Mouse (Mus musculus) forebrain, embryonic 11.5 days (tissue): ENCODE data around the gene Zfp658. TPM values are rescaled to one million over a fixed set of nuclear protein-coding genes. Genes with fewer than 3 reads are reported as not detected.

Experiments used
- ATAC-seq: fragments of 200-750 bp; cut with Nextera tagmentation; replicated peaks from 2 replicates; pipeline ENCODE4 v1.8.0; 2017; ENCODE audit warnings: moderate TSS enrichment; ENCODE audit not compliant: low FRiP score
- DNase-seq: peaks from one replicate; pipeline ENCODE4 v3.0.0-alpha.2; 2017; ENCODE audit warnings: low spot score
- H3K27ac ChIP-seq: fragments of 300-500 bp; sonication (generic); 2 replicates; pipeline ENCODE4 v1.5.1; 2014; ENCODE audit warnings: low read depth, low read length
- H3K27me3 ChIP-seq: fragments of 300-500 bp; sonication (generic); 2 replicates; pipeline ENCODE4 v1.6.1; 2014; ENCODE audit warnings: mild to moderate bottlenecking, low read length, mixed read lengths; ENCODE audit not compliant: control insufficient read depth, insufficient read depth
- H3K36me3 ChIP-seq: fragments of 300-500 bp; sonication (generic); 2 replicates; pipeline ENCODE4 v1.6.1; 2014; ENCODE audit warnings: mild to moderate bottlenecking, low read length, moderate library complexity, mixed read lengths; ENCODE audit not compliant: control insufficient read depth, insufficient read depth
- H3K4me1 ChIP-seq: fragments of 300-500 bp; sonication (generic); replicated peaks from 2 replicates; pipeline ENCODE4 v1.6.1; 2014; ENCODE audit warnings: low read length, mixed read lengths; ENCODE audit not compliant: control insufficient read depth, insufficient read depth
- H3K4me2 ChIP-seq: fragments of 300-500 bp; sonication (generic); 2 replicates; pipeline ENCODE4 v1.6.1; 2014; ENCODE audit warnings: low read depth, mild to moderate bottlenecking, low read length, moderate library complexity, mixed read lengths; ENCODE audit not compliant: severe bottlenecking
- H3K4me3 ChIP-seq: fragments of 300-500 bp; sonication (generic); 2 replicates; pipeline ENCODE4 v1.5.1; 2014; ENCODE audit warnings: low read depth, low read length
- H3K9ac ChIP-seq: fragments of 300-500 bp; sonication (generic); 2 replicates; pipeline ENCODE4 v1.6.1; 2014; ENCODE audit warnings: low read length
- H3K9me3 ChIP-seq: fragments of 300-500 bp; sonication (generic); 2 replicates; pipeline ENCODE4 v1.6.1; 2016; ENCODE audit warnings: low read length, mixed read lengths; ENCODE audit not compliant: control insufficient read depth
- WGBS: fragments of 180-500 bp; shearing (Covaris S2); extraction: QIAGEN DNeasy Blood & Tissue Kit; methylation state at CpG from one replicate; pipeline ENCODE4 v1.1.7; 2014; 5-methylcytosine and 5-hydroxymethylcytosine counted together
- polyA plus RNA-seq: library from polyadenylated mRNA; unstranded; fragments of >200 nt; fragmentation: Nextera tagmentation; extraction: Ambion mirVana; gene quantifications from 2 replicates; pipeline ENCODE4 v1.2.1, GENCODE M21; 2014

Zfp658 gene
- polyA plus RNA-seq, 1 experiment from 2014 or later, result 6.8 TPM

GRCm38 (mm10) chr7:43562651-43563070 lies 605 bp downstream of the Zfp658 start:
- Histone ChIP-seq H3K9ac (peak overlapping the region; percentile 79), H3K4me3 (peak overlapping the region; percentile 69), H3K36me3 (no peaks in the 10 kb centered on the region; the same call in 1 of the 2 replicates), H3K27me3 (no peaks in the 10 kb centered on the region), H3K9me3 (no peaks in the 10 kb centered on the region), H3K27ac (peak overlapping the region; percentile 81), H3K4me2 (peak overlapping the region; percentile 56), H3K4me1 (peaks cover 5% of the 10 kb centered on the region)
- DNase-seq (peak; percentile 54), ATAC-seq (peak; percentile 19; the same call in 1 of the 2 replicates)
- WGBS, result 0% methylated on average over 10 of the region's 10 CpGs

GRCm38 (mm10) chr7:43563300-43563699 lies 1.2 kb downstream of the Zfp658 start:
- 57% methylated on average over 6 of the region's 6 CpGs for WGBS

DNA sequence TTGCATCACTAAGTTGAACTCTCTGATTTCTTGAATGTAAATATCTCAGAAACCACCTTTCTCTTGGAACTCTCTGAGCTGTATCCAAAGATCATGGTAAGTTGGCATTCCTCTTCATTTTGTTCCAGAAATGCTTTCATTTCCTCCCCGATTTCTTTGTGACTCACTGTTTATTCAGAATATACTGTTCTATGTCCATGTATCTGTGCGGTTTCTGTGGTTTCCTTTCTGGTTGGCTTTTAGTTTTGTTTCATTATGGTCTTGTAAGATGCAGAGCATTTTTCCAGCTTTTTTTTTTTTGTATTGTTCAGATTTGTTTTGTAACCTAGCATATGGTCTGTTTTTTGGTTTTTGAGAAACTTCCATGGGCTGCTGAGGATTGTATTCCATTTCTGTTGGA lies 9.2 kb downstream of the Zfp658 start:
- H3K27ac ChIP-seq, result no peak overlapping the region
- DNase-seq (no peak), ATAC-seq (no peak)
- H3K4me2 ChIP-seq, result no peak overlapping the region
- peaks cover 12% of the 10 kb centered on the region for H3K36me3 ChIP-seq
- H3K9ac ChIP-seq, result no peak overlapping the region
- H3K4me3 ChIP-seq, result no peak overlapping the region
- no peaks in the 10 kb centered on the region for H3K9me3 ChIP-seq
- no peaks in the 10 kb centered on the region for H3K4me1 ChIP-seq
- H3K27me3 ChIP-seq, result no peaks in the 10 kb centered on the region
- 94% methylated on average over 2 of the region's 2 CpGs for WGBS

More at GRCm38 (mm10) chr7:43563300-43563699, 1.2 kb downstream of the Zfp658 start:
- Histone ChIP-seq H3K9me3 (no peaks in the 10 kb centered on the region), H3K27me3 (no peaks in the 10 kb centered on the region), H3K4me3 (peak overlapping the region; percentile 69), H3K36me3 (peaks cover 4% of the 10 kb centered on the region; the same call in 1 of the 2 replicates), H3K27ac (no peak overlapping the region), H3K9ac (peak overlapping the region; percentile 79), H3K4me1 (peaks cover 5% of the 10 kb centered on the region), H3K4me2 (peak overlapping the region; percentile 56)
- ATAC-seq (no peak), DNase-seq (no peak)

- ATAC-seq (peak; percentile 95), DNase-seq (peak; percentile 93)
- H3K27ac ChIP-seq, result peak within 1 kb of the TSS; percentile 58; the same call in 1 of the 2 replicates
- peak within 1 kb of the TSS; percentile 66 for H3K4me2 ChIP-seq
- H3K4me3 ChIP-seq, result peak within 1 kb of the TSS; percentile 65
- H3K9me3 ChIP-seq, result no peaks in the 10 kb centered on the region
- H3K27me3 ChIP-seq, result no peaks in the 10 kb centered on the region
- under 1% methylated on average over 37 of the region's 37 CpGs for WGBS
- peaks cover 1% of the 10 kb centered on the region; the same call in 1 of the 2 replicates for H3K36me3 ChIP-seq
- peak within 1 kb of the TSS; percentile 70 for H3K9ac ChIP-seq
- peaks cover 3% of the 10 kb centered on the region; the same call in 1 of the 2 replicates for H3K4me1 ChIP-seq
Measured at GRCm38 (mm10) chr7:43579440-43580171, 17.6 kb downstream of the Zfp658 start, which contains the start of gene Zfp719. Zfp719 (plus strand) TSS chr7:43579610.

GRCm38 (mm10) chr7:43580526-43580925 lies 18.5 kb downstream of the Zfp658 start:
- WGBS, result 66% methylated on average over 5 of the region's 5 CpGs
- H3K4me2 ChIP-seq, result peak overlapping the region; percentile 66
- ATAC-seq, result no peak
- H3K27me3 ChIP-seq, result no peaks in the 10 kb centered on the region
- H3K9me3 ChIP-seq, result no peaks in the 10 kb centered on the region
- no peaks in the 10 kb centered on the region; the same call in 1 of the 2 replicates for H3K36me3 ChIP-seq
- H3K27ac ChIP-seq, result no peak overlapping the region
- H3K9ac ChIP-seq, result peak overlapping the region; percentile 70
- peak overlapping the region; percentile 65 for H3K4me3 ChIP-seq
- no peak for DNase-seq
- peaks cover 3% of the 10 kb centered on the region; the same call in 1 of the 2 replicates for H3K4me1 ChIP-seq

- ATAC-seq (no peak), DNase-seq (no peak)
- Histone ChIP-seq H3K36me3 (peaks cover 9% of the 10 kb centered on the region; the same call in 1 of the 2 replicates), H3K27ac (no peak overlapping the region), H3K27me3 (no peaks in the 10 kb centered on the region), H3K9me3 (no peaks in the 10 kb centered on the region), H3K4me2 (no peak overlapping the region), H3K4me1 (peaks cover 3% of the 10 kb centered on the region; the same call in 1 of the 2 replicates), H3K9ac (no peak overlapping the region), H3K4me3 (no peak overlapping the region)
- 89% methylated on average over 5 of the region's 5 CpGs for WGBS
Measured at GRCm38 (mm10) chr7:43584790-43585189, 22.7 kb downstream of the Zfp658 start.

- H3K4me3 ChIP-seq, result no peak overlapping the region
- DNase-seq, result peak; percentile 26
- H3K36me3 ChIP-seq, result no peaks in the 10 kb centered on the region
- H3K27ac ChIP-seq, result no peak overlapping the region
- no peaks in the 10 kb centered on the region for H3K9me3 ChIP-seq
- 0 out of 2 replicates have a peak, but pooled peaks have one; percentile 36 for ATAC-seq
- peaks cover 5% of the 10 kb centered on the region; the same call in 1 of the 2 replicates for H3K4me1 ChIP-seq
- no peak overlapping the region for H3K9ac ChIP-seq
- H3K27me3 ChIP-seq, result no peaks in the 10 kb centered on the region
- 27% methylated on average over 5 of the region's 5 CpGs for WGBS
- no peak overlapping the region for H3K4me2 ChIP-seq
Measured at GRCm38 (mm10) chr7:43601884-43602283, 39.8 kb downstream of the Zfp658 start.

DNA sequence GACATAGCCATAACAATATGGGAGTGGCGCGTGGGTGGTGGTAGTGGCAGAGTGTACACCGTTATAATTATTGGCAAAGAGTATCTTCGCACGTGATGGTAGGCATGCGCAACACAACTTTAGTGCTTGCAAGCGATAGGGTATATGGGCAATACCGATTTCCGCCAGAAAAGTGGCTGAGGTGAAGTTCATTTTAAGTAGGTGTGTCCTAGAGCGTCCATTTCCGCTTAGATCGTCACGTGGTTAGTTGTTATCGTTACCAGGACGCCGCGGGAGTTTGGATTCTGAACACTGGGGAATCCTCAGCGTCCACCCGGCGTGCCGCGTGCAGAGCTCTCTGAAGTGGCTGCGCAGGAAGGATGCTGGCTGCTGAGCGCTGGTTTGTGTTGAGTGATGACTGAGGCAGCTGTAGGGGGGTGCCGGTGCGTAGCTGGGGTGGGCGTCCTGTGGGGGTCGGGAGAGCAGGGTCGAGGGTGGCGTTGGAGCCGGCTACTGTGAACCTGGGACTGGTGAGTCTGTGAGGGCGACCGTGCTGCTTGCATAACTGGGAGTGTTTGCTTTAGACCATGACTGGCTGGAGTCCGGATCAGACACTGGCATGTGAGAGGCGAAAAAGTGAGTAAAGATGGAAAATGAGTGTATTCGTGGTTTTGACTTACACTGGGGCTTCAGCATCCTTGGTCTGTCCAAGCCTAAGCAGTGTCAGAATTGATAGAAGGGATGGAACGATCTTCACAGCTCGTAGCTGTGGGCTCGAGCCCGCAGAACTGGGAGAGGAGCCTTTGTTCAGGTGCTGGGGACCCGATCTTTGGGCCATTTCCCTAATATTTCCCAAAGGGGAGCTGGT lies 45.1 kb downstream of the Zfp658 start, which contains the start of gene Zfp819:
Gene Zfp819 (plus strand): TSS at position 274 of the 847 bp plus-strand sequence.
- H3K9me3 ChIP-seq, result no peaks in the 10 kb centered on the region
- ATAC-seq, result peak; percentile 85
- no peak within 1 kb of the TSS for H3K27ac ChIP-seq
- DNase-seq, result peak; percentile 80
- no peaks in the 10 kb centered on the region for H3K27me3 ChIP-seq
- H3K9ac ChIP-seq, result peak within 1 kb of the TSS; percentile 64
- H3K4me3 ChIP-seq, result peak within 1 kb of the TSS; percentile 41
- H3K4me1 ChIP-seq, result peaks cover 8% of the 10 kb centered on the region; the same call in 1 of the 2 replicates
- peak within 1 kb of the TSS; percentile 79 for H3K4me2 ChIP-seq
- no peaks in the 10 kb centered on the region for H3K36me3 ChIP-seq
- WGBS, result 16% methylated on average over 41 of the region's 41 CpGs
